Mouse (Mus musculus): ENCODE results near the gene Morn5. TPM values are rescaled to one million over a fixed set of nuclear protein-coding genes. Genes with fewer than 3 reads are reported as not detected.

Gene Morn5
- total RNA-seq, 2 experiments from 2014 or later: 1.0 to 1.4 TPM

DNA sequence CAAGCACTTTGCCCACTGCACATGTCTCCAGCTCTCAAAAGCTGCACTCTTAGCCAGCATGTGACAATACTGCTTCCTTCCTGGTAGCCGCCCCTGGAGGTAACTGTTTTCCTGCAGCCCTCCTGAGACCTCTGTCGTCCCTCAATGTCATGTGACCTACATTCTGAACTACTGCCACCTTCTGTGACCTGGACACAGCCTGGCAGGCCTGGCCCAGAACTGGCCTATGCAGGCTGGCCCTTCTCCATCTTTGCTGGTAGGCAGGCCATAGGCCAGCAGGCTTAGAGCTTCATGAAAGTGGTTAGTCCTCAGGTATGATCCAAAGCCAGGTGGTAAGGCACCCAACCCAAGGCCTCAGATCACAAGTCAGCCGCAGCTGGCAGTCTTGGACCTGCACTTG lies 24.5 kb downstream of the Morn5 start:
- Histone ChIP-seq H3K27ac (no peak overlapping the region), H3K4me3 (no peak overlapping the region)
- intact Hi-C loops (cut with DNase I): no loop called here
- no peak for TF ChIP-seq CTCF (IDR thresholded peaks at IDR 0.05)
- no peak for DNase-seq (ENCODE audit: extremely low spot score in 1 of 2, low spot score in 2 of 2)

DNA sequence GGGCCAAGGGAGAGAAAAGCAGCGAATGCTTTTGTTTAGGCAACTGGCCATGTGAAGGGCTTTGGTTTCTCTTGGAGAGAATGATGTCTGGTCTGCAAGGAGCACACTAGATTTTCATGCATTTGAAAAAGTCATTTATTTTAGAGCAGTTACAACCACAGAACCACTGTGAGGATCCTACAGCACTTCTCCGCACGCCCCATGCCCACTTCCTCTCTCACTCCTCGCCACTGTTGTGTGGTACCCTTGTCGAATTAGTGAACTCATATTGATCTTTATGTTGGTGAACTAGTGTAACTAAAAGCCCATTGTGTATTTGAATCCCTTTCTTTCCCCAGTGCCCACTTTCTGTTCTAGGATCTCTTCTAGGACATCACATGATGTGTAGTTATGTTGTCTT lies 26.0 kb downstream of the Morn5 start:
- TF ChIP-seq CTCF (IDR thresholded peaks at IDR 0.05): no peak
- intact Hi-C loops (cut with DNase I): no loop called here
- H3K27ac ChIP-seq: no peak overlapping the region
- H3K4me3 ChIP-seq: no peak overlapping the region
- no peak for DNase-seq (ENCODE audit: extremely low spot score in 1 of 2, low spot score in 2 of 2)

DNA sequence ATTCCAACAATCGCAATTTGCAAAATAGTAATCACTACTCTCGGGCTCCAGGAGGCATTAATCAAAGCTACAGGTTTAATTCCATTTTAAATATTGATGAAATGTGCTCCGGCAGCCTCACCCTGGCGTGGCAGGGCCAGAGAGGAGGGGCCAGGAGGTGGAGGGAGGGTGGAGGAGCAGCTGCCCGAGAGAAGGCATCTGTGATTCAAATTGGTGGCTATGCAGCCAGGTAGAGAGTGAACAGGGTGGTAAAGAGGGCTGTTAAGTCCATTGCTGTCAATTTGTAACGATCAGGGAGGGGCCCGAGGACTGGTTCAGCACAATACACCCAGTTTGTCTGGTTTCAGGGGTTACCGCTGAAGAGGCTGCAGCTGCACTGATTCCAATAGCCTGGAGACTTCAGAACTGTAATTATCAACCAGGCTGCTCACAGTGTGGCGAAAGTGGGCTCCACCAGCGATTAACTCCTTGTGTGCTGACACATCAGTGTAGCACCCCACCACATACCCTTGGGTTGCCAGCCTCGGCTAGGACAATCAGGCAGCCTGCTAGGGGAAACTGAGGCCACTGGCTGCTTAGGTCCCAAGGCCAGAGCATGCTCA lies 28.0 kb downstream of the Morn5 start:
- Histone ChIP-seq H3K4me3 (no peak overlapping the region), H3K27ac (no peak overlapping the region)
- no peak for TF ChIP-seq CTCF (IDR thresholded peaks at IDR 0.05)
- DNase-seq (ENCODE audit: extremely low spot score in 1 of 2, low spot score in 2 of 2): no peak
- intact Hi-C loops (cut with DNase I): no loop called here

DNA sequence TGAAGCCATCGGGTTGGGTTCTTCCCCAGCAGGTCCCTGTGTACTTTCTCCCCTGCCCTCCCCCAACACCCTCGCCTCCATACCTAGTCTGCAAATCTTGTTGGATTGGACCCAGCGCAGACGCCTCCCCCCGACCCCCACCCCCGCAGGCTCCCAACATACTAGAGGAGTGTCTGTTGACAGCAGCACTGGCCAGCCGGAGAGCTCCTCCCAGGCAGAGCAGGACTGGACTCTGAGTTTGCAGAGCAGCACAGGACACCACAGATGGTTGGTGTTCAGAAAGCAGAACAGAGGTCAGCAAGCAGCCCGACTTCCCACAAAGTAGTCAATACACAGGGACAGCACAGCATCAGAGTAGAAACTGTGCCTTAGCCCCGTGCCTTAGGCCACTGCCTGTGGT lies 32.2 kb downstream of the Morn5 start:
- DNase-seq (ENCODE audit: extremely low spot score in 1 of 2, low spot score in 2 of 2): no peak
- no peak overlapping the region for H3K4me3 ChIP-seq
- TF ChIP-seq CTCF (IDR thresholded peaks at IDR 0.05): no peak
- no peak overlapping the region for H3K27ac ChIP-seq
- intact Hi-C loops (cut with DNase I): no loop called here

DNA sequence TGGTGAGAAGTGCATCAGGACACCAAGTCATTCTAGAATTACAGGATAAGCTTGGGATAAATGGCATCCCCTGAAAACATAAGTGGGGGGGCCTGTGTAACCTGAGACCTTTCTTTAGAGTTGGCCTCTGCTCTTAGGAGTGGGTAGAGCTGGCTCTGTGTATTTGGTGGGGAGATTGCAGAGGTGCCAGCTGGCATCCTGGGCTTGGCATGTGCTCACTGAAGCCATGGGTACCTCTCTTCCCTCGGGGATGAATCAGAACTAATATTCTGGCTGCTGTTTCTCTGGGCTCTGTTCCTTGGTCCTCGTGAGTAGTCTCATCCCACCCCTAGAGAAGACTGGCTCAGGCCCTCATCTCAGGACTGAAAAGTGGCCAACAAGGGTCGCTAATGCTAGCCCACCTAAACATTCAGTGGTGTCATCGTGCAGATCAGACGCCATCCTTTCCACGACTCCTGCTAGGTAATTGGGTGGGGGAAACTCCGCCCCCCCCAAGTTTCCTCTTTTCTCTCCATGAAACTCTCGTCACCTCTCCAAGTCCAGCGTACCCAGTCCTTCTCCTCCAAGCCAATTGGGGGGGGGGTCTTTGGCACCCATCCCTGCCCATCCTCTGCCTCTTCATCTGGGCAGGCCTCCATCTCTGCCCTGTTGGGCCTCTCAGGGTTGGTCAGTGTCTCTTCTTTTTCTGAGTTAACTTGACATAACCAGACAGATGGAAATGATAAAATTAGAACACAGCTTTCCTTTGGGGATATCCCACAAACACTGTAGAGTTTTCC lies 33.7 kb downstream of the Morn5 start:
- no peak overlapping the region for H3K27ac ChIP-seq

DNA sequence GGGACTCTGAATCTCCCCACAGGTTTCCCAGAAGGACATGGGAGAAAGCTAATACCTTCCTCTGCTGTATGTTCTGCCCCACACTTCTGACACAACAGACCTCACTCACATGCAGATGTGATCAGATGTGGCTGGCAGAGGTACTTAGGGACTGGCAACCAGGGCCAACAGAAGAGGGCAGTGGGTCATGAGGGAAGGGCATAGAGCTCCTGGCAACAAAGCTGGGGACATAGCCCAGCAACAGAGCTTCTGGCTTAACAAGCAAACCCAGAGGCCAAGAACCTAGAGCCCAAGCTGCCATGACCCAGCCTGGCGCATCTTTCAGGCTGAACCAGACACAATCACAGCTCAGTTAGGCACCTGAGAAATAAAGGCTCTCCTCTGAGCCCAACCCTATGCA lies 35.8 kb downstream of the Morn5 start:
- H3K4me3 ChIP-seq: no peak overlapping the region
- no peak for TF ChIP-seq CTCF (IDR thresholded peaks at IDR 0.05)
- intact Hi-C loops (cut with DNase I): no loop called here
- DNase-seq (ENCODE audit: extremely low spot score in 1 of 2, low spot score in 2 of 2): no peak
- no peak overlapping the region for H3K27ac ChIP-seq

More for the DNA sequence above, 33.7 kb downstream of the Morn5 start:
- no peak for TF ChIP-seq CTCF (IDR thresholded peaks at IDR 0.05)
- H3K4me3 ChIP-seq: no peak overlapping the region
- no peak for DNase-seq (ENCODE audit: extremely low spot score in 1 of 2, low spot score in 2 of 2)
- intact Hi-C loops (cut with DNase I): loop anchor here (1.0 kb wide), 1 partner anchor 15 kb away; no protein-coding TSS in a partner anchor

DNA sequence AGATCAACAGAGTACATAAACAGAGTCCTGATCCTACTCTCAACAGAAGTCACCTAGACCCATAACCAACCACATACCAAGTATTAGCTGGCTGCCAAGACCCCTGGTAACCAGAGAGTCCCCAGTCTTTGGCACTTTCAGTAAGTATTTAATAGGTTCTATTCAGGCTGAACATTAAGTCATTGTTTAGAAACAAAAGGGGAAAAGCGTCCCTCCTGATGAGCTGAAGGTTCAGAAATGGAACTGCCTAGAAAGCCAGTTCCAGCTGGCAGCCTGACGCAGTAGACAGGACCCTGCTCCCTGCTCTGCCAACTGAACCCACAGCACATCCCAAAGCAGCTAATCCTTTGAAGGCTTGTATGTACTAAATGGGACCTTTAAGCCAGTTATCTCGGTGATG lies 39.9 kb downstream of the Morn5 start:
- TF ChIP-seq CTCF (IDR thresholded peaks at IDR 0.05): no peak
- intact Hi-C loops (cut with DNase I): no loop called here

DNA sequence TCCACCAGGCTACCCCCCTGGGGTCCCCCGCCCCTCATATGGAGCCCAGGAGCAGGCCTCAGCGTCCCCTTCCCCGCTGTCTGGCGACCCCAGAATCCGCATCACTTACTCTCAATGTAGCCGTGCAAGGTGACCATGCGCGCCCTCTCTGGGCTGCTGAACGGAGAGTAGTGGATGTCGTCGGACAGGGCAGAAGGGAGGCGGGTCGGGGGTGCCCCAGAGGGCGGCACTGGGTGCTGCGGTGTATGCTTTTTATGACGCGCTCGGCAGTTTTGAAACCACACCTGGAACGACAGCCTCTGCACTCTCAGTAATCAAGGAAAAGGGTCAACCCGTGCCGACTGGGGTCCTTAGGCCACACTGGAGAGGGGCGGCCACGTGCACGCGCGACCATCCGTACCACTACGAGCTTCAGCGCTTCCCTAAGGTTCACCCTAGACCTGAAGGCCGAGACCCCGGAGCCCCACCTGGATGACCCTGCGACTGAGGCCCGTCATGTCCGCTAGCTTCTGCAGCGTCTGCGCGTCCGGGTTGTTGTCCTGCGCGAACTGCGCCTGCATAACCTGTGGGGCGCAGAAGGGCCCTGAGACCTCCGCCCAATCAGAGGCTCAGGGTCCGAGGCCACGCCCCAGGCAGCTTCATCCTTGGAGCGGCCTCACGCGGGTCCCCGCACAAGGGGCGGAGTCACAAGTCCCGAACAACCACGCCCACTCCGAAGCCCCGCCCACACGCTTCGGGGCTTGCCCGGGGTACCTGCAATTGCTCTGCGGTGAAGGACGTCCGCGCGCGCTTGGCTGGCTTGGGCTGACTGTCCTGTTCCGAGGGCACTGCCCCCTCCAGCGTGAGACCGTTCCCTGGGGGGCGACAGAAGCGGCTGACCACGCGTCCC lies 41.8 kb downstream of the Morn5 start:
- intact Hi-C loops (cut with DNase I): no loop called here
- Histone ChIP-seq H3K27ac (no peak overlapping the region), H3K4me3 (peak overlapping the region; percentile 7)
- peak; percentile 27 to 38 for DNase-seq (ENCODE audit: extremely low spot score in 1 of 2, low spot score in 2 of 2)
- no peak for TF ChIP-seq CTCF (IDR thresholded peaks at IDR 0.05)

More for the DNA sequence above, 39.9 kb downstream of the Morn5 start:
- no peak overlapping the region for H3K4me3 ChIP-seq
- no peak for DNase-seq (ENCODE audit: extremely low spot score in 1 of 2, low spot score in 2 of 2)
- no peak overlapping the region for H3K27ac ChIP-seq

DNA sequence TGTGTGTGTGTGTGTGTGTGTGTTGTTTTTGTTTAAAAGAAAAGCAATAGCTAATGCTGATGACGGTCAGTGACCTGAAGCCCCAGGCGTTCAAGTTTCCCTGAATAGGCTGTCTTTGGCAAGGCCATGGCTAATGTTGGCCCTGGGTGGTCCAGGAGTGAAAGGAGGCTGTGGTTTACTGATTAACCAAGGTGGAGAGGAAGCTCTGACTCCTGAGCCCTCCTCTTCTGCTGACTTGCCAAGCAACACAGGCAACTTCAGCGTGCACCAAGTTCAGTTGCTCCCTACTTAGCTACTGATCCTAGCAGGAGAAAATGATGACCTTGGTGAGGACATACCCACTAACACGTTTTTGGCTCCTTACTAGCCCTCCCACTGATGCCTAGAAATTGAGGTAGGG lies 43.5 kb downstream of the Morn5 start:
- intact Hi-C loops (cut with DNase I): no loop called here
- no peak for TF ChIP-seq CTCF (IDR thresholded peaks at IDR 0.05)
- Histone ChIP-seq H3K4me3 (no peak overlapping the region), H3K27ac (no peak overlapping the region)
- DNase-seq (ENCODE audit: extremely low spot score in 1 of 2, low spot score in 2 of 2): no peak

DNA sequence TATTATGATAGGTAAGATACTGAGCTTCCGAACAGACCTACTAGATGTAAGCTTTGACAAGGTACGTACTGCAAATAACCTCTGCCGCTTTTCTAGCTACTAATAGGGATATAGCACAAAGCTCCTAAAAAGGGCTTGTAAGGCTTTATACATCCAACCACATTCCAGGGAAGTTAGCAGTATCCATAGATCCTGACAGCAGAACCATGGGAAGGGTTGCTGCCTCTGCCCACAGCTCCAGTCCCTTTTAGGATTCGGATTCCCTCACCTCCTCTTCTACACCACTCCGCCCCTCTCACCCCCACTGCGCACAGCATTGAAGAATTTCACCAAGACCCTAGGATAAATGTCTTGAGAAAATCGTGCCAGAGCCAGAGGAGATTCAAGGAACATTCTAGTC lies 44.0 kb downstream of the Morn5 start:
- Histone ChIP-seq H3K27ac (no peak overlapping the region), H3K4me3 (no peak overlapping the region)
- DNase-seq (ENCODE audit: extremely low spot score in 1 of 2, low spot score in 2 of 2): no peak
- no peak for TF ChIP-seq CTCF (IDR thresholded peaks at IDR 0.05)
- intact Hi-C loops (cut with DNase I): no loop called here

DNA sequence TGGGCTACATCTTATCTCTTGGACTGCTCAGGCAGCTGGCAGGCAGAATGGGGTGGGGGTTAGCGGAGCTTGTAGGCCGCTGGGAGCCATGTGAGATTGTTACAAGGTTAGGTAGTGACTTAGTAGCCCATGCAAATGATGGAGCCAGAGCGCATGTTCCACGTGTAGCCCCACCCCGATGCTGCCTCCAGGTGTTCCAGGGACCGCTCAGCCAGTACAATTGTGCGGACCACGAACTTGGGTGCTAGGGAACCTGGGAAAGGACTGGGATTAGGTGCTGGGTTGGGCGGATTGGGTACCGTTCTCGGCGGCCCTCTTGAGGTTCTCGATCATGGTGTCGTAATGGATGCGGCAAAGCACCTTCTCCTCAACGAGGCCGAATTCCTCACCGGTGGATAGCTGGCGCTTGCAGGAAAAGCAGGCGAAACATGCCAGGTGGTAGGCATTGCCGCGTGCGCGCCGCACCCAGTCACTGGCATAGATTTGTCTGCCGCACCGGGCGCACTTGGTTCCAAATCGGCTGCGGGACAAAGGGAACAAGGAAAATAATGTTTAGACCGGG lies 44.7 kb downstream of the Morn5 start:
- DNase-seq (ENCODE audit: extremely low spot score in 1 of 2, low spot score in 2 of 2): no peak
- no peak overlapping the region for H3K27ac ChIP-seq
- no peak for TF ChIP-seq CTCF (IDR thresholded peaks at IDR 0.05)
- intact Hi-C loops (cut with DNase I): no loop called here
- H3K4me3 ChIP-seq: no peak overlapping the region
